Mouse (Mus musculus) heart, postnatal 4 days (tissue): ENCODE data around the gene Zbtb16. TPM values are rescaled to one million over a fixed set of nuclear protein-coding genes. Genes with fewer than 3 reads are reported as not detected.

Experiments
- DNase-seq: peaks from one replicate; pipeline ENCODE4 v3.0.0; 2021
- total RNA-seq, 2 experiments: library from RNA; stranded (reverse); gene quantifications; 2 replicates each; pipeline ENCODE4 v1.2.3; 2021

Gene Zbtb16
- total RNA-seq, 2 experiments from 2014 or later, result 24.0 to 24.7 TPM

DNA sequence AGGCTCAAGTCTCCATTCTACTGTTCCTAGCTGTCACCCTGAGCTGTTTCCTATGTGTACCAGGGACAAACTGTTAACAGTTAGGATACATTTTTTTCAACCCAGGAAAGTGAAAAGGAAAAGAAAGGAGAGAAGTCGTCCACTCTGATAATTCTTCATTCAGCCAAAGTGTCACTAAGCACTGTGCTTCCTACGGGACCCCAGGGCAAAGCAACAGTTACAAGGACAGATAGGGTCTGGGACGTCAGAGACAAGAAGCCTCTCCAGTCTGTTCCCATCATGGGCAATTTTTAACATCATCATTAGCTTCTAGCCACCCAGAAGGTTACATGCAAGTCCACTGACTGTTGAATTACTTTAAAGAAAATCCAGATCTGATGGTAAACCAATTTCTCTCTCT, 111.3 kb downstream of the Zbtb16 start:
- no peak for DNase-seq

DNA sequence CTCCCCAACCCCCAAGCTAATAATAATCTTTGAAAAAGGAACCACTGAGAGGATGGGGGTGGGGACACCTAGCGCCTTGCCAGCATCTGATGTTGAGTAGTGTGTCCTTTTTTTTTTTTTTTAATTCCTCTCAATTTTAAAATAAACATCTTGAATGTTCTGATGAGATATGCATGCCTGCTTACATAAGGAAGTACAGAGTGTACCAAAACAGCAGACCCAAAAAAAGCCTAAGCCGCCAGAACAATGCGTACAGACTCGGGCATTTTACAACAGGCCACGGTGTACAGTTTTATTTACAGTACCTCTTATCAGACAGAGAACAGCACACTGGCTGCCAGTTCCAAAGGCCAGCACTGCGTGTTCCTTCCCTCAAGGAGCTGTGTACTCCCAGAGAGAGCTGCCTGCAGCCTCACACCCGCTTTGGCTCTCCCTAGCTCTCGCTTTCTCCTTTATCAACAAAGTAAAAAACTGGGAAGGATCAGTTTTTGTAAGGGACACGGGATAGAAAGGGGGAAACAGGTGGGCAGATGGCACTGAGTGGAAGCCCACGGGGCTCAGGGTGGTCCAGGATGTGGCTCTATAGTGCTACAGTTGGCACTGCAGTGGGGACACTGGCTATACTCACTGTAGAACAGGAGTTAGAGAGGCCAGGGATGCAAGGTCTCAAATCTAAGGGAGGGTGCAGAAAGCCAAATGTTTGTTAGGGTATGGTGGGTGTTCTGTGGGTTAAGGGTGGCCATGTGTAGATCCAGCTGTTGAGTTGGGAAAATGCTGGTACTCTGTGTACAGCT, 112.3 kb downstream of the Zbtb16 start:
- DNase-seq, result peak; percentile 74

DNA sequence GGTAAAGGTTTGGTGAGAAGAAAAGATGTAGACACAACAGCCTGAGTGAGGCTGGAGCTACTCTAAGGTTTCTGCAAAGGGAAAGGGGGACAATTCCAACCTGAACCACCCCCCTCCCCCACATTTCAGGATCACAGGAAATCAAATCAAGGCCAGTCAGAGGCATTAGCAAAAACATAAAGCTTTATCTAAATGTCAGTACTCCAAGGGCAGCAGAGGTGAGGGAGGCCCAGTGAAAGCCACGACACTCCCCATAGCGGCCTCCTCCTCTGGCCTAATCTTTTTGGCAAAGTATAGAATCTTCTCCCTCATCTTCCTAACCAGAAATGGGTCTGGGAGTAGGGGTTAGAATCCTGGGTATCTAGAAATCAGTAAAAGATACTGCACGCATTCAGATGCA, 113.0 kb downstream of the Zbtb16 start:
- DNase-seq, result no peak

DNA sequence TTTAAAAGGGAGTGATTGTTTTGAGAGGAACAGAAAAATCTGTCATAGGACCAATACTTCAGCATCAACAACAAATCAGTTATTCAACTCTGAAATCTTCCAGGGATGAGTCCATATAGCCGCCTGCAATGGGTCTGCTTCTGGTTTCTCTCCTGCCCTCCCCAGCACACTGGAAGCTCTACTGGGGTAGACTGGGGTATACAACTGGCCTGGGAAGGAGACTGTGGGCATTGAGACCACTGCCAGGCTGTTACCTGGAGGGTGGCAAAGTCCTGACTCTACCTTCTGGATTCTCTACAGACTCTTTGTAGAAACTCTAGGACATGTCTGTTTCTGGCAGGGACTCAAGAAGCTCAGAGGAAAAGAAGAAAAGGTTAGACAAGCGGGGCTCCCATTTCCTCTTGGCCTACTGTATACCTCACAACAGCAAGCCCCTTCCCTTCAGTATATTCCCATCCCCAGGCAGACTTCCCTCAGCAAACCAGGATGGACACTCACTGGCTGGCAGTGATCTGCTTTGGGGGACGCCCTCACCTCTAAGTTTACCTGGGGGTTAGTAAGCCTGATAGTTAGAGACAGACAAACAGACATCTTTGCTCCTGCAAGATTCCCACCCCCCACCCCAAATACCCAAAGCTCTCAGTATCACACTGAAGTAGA, 113.6 kb downstream of the Zbtb16 start:
- DNase-seq, result no peak

DNA sequence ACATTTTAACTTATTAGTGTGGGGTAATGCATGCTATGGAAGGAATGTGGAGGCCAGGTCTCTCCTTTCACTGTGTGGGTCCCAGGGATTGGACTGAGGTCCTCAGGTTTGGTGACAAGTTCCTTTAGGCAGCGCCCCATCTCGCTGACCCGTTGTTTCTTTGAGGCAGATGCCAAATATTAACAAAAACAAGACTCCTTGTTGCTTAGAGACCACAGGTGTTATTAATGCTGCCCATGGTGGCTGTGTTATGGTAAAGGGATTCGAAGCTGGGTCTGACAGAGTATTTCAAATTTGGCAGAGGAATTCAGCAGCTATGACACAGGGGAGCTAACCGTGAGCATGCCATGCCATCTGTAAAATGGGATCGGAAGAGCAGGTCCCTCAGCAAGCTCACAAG, 114.4 kb downstream of the Zbtb16 start:
- DNase-seq, result no peak

DNA sequence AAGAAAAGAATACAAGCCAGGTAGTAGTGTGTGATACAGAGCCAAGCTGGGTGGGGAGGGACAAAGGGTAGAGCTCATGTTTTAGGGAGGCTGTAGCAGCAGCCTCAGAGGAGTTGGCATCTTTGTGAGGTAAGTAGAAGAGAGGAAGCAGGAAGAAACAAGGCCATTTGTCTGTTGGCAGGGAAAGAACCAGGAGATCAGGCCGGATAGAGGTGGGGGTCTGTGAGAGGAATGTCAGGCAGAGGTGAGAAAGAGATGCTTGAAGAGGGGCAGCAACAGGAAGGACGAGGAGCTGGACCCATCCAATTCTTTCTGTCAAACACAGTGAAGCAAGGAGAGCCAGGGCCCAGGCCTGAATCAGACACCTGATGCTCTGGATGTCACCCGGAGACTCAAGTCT, 114.8 kb downstream of the Zbtb16 start:
- DNase-seq, result no peak

DNA sequence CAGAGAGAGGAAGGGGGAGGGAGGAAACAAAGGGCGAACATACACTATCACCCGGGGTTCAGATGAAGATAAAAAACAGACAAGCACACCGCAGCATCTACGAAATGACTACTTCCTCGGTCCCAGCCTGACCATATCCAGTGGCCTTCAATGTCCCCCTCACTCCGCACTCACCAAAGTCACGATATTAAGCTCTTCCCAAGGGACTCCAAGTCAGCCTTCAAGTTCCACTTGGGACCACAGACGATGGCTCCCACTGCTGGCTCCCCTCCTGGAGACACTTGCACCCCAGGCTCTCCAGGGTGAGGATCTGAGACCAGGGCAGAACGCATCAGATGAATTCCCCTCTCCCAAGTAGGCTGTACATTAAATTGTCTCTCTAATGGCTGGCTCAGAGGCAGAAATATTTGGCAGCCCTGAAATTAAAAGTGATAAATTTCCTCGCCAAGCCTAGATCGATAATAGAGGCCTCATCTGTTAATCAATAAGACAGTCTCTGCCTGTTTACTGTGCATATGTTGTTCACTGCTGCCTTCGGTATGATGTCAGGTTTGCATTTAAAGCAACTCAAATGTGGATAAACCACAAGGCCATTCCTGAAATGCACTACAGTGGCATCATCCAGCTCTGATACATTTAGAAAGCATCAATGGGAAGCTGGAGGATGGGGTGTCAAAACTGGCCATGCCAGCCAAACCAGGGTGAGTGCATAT, 115.6 kb downstream of the Zbtb16 start:
- no peak for DNase-seq

DNA sequence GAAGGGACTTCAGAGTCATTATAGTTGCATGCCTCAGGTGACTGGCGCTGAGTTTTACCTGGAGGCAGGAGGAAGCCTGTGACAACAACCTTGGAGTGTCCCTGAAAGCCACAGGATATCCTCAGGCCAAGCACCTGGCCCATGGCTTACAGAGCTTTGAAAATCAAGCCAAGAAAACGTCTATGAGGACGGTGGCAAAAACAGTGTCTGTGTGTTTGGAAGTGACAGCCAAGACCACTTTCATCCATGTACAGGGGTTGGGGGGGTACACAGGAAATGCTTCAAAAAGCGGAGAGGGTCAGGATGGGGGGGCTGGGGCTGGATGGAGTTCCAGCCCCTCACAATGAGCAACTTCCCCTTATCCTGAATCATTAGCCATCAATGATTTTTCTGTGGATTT, 116.4 kb downstream of the Zbtb16 start:
- DNase-seq, result no peak

DNA sequence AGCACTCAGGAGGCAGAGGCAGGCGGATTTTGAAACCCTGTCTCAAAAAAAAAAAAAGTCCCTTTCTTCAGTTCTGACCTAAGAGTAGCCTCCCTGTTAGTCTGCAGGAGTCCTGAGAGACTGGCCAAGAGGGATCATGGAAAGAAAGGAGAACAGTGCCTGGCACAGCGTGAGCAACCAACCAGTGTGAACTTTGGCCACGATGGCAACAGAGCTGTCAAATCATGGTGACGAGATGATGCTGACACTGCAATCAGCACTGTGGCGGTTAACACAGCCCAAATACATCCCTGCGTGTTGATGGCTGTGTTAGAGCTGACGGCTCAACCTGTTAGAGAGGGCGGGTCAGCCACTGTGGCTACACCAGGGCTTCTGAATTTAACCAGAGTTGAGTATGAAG, 119.5 kb downstream of the Zbtb16 start:
- no peak for DNase-seq

DNA sequence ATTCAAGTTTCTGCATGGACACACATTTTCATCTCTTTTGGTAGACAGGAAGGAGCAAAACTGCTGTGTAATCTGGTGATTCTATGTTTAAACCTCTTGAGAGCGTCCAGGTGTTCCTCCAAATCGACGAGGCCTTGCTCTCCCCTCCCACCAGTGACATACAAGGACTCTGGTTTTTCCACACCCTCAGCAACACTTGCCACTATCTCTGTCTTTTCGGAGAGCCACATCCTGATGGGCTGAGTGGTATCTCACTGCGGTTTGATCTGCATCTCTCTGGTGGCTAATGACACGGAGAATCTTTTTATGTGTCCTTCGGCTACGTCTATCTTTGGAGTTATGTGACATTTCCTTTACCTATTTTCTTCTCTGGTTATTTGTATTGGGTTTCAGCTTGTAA, 121.0 kb downstream of the Zbtb16 start:
- DNase-seq, result no peak

DNA sequence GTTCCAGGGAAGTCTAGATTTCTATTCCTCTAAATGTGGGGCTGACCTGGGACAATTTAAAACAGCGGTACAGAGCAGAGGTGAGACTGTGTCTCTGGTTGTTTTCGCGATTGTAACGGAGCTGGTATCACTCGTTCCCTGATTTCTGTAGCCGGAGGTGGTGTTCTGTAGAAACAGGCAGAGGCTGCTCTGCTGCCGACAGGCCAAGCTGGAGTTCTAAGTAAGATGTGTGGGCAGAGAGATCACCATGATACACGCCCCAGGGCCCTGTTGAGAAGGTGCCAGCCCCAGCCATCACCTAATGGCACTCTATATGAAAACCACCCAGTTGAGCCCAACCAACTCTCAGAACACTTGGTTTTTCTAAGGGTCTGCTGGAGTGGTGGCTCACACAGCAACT, 122.2 kb downstream of the Zbtb16 start:
- no peak for DNase-seq

DNA sequence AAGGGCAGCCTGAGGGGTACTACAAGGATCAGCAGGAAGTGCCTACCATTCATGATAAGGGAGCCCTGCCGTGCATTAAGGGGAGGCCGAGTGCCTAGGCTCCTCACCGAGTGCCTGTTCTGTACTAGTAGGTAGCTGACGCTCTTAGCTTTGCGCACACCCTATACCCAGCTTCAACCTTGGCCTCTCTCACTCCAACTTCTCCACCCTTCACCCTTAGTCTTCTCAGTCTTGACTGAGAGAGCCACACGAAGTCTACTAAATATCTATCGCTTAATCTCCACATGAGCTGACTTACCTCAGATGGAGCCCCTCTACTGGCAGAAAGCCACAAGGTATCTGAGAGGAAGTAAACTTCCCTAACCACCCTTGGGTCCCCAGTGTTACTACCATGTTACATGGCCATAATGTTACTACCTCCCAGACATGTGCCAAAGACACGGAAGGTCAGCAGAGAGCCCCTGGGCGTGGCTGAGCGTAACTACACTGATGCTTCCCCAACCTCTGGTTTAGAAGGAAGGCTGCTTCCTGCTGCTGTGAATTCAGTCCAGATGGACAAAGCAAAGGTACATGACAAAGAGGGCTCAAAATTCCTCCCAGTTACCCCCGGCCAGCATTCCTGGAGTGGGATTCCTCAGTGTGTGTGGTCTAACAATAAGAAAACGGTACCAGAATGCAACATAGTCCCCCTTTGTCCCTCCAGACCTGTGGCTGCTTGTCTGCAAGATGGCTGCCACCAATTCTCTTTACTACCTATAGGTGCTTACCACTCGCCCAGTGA, 122.8 kb downstream of the Zbtb16 start:
- DNase-seq, result no peak

DNA sequence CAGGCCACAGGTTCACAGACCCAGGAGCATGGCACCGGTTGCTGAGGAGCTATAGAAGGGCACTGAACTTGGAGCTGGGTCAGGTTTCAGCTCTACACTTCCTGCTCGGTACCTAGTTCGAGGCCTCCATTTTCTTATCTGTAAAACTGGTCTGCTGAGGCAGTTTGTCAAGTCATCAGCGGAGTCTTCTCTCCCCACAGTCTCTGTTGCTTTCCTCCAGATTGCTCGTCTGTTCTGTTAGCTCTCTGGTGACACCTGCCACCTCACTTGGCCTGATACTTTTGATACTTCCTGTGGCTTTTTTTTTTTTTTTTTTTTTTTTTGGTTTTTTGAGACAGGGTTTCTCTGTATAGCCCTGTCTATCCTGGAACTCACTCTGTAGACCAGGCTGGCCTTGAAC, 124.2 kb downstream of the Zbtb16 start:
- DNase-seq, result no peak

DNA sequence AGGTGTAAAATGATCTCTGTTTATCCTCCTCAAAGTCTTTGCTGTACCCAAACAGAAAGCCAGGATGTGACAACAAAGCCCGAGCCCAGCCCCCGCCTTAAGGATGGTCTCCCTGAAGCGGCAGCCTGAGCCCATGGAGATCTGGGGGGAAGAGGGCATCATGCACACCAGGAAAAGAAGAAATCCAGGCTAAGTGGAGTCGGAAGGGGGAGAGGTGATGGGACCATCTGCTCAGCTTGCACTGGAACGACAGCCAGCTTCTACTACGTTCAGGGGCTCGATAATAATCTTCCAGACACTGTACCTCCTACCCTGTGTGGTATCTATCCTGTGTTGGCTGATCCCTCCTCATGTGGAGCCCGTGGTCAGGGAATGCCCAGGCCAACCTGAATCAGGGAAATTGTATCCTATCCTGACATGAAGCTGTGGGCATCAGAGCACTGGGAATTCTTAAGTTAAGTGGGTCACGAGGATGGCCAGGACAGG, 124.7 kb downstream of the Zbtb16 start:
- DNase-seq, result no peak

DNA sequence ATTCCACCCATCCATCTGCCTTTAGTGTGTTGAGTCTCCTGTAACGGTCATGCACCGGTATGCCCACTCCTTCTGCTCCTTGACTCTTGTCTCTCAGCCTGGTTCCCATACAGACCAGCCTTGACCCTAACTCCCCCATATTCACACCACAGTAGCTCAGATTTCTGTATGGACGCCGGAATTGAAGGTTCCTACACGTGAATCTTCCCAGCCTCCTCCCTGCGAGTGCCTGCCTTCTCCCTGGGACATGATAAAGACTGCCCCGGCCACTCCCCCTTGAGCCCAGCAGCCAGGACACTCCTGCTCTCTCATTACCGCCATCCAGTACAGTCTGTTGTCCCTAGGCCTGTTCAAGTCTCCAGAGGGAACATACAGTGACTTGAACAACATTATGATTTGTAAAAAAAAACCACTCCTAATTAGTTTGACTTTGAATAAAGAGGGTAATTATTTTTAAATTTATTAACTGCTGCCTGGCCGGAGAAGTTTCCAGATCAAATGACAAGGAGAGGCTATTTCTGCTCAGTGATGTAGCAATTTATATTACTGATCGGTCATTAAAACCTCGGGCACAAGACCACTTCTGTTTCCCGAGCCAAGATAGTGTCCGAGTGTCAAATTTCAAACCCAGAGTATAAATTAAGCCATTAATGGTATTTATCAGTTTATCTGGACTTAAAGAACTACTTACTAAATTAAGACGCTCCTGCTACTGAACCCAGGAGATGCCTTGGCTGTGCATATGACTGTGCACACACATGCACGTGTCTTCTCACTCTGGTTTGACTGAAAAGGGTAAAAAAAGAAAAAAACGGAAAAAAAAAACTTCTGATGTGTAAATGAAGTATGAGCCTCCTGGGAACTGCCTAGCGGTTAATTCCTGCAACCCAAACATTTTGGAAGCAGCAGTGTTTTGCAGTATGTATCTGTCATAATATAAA, 125.4 kb downstream of the Zbtb16 start:
- peak; percentile 35 for DNase-seq

DNA sequence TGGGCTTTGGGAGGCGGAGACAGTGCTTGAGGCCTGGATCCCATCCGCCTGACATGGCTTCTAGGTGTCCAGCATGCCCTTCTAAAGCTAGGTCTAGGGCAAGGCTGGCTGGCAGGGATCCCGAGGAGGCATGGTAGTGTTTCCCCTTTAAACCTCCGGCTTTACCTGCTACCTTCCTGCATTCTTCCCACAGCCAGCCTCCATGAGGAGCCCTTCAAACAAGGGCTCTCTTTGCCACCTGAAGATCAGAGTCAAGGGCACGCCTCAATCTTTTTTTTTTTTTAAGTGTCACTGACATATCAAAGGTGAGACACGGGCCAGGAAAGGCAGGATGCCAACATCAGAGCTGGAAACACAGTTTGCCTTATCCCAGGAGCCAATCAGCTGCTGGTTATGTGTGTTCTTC, 128.2 kb downstream of the Zbtb16 start:
- DNase-seq, result peak; percentile 81

DNA sequence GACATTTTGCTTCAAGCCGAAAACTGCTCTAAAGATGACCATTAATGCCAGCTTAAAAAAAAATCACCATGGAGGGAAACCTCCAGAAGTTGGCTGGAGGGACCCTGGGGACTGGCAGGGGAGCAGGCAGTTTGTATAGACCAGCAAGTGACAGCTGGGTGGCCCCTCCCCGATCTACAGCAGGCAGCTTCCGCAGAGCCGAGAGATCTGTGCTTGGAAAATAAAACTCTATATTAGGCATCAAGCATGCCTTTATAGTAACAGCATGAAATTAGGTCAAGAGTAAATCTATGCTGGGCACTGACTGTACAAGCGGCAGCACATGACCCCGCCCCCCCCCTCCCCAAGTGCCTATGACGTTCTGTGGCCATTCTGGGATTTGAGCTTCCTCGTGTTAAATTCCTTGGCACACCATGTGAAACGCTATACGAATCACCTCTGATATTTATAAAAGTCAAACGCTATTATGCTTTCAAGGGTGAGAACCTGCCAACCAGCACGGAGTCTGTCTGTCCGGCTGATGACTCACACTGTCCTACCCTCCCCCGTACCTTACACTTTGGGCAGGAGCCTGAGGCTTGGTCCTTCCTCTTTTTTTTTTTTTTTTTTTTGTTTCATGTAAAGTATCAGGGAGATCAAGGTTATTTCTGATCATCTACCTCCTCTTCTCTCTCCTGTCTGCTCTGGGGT, 128.7 kb downstream of the Zbtb16 start:
- peak; percentile 63 for DNase-seq

DNA sequence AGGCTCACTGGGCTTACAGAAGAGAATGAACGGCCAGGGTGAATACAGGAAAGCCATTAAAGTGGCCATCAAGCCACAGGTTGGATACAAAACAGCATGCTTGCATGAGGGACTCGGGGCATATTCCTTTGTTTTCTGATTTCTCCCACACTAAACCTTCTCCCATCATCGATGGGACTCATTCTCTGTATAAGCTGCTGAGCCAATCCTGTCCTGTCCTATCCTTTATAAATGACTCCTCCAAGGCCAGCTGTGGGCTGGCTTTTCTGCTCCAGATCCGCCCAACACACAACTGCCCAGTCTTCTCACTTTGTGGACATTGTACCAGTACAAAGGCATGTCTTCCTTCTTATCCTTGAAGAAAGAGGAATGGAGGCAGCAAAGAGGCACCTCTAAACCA, 134.7 kb downstream of the Zbtb16 start:
- DNase-seq, result no peak

DNA sequence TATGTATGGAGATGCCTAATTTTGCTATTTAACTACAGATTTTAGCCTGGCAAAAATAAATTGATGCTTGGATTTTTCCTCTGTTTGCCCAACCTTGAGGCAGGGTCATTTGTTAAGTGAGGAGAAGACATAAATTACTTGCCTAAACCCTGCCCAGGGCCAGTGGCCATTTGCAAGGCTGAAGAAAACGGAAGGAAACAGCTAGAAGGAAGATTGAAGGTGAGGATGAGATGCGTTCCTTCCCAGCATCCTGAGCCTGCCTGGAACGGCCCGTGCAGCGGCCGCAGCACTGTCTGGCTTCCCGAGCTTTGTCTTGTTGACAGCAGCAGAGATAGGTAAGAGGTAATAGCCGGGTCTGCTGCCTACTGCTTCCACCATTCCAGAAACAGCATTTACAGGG, 135.2 kb downstream of the Zbtb16 start:
- DNase-seq, result no peak

DNA sequence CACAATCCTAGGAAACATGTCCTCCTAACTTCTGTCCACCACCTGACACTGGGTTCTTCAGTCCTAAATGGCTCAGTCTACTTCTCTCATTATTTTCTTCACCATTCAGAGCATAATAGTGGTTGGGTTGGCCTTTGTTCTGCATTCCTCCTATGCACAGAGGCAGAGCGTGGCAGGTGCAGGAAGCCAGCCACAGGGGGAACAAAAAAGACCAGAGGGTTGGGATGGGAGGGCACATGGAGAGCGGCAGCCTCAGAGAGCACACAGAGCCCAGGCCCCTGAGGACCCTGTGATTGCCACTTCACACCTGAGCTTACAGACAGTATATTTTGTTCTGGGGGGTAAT, 138.6 kb downstream of the Zbtb16 start:
- DNase-seq, result no peak
